Mouse (Mus musculus): ENCODE measurements around the gene Brd2. TPM values are rescaled to one million over a fixed set of nuclear protein-coding genes. Genes with fewer than 3 reads are reported as not detected.

Brd2 gene
- total RNA-seq, 2 experiments from 2014 or later: 178 to 192 TPM

Other genes with a start within 250 kb of the Brd2 start
- gene Gm7029, start 248.8 kb downstream of the Brd2 start, total RNA-seq (2021): not detected
- gene Kifc1, start 232.0 kb downstream of the Brd2 start, total RNA-seq (2021): 1 to 10 TPM; 3.0 to 3.4 TPM
- gene Platr17, start 217.5 kb downstream of the Brd2 start, total RNA-seq (2021): under 1 TPM in 1 of 2 experiments, not detected in 1; 0.57 TPM
- gene Daxx, start 213.2 kb downstream of the Brd2 start, total RNA-seq (2021): 10 to 100 TPM; 26.0 to 26.2 TPM
- gene Tapbp, start 206.7 kb downstream of the Brd2 start, total RNA-seq (2021): 10 to 100 TPM; 32.7 to 37.7 TPM
- 10 to 100 TPM; 28.1 to 32.1 TPM for gene Zbtb22, start 206.7 kb downstream of the Brd2 start, total RNA-seq (2021)
- gene Rgl2, start 193.1 kb downstream of the Brd2 start, total RNA-seq (2021): 10 to 100 TPM; 55.2 to 66.8 TPM
- gene Pfdn6, start 182.3 kb downstream of the Brd2 start, total RNA-seq (2021): 100 to 1,000 TPM in 1 of 2 experiments, 10 to 100 TPM in 1; 89.7 to 104 TPM
- 10 to 100 TPM; 11.2 to 12.0 TPM for gene Wdr46, start 182.0 kb downstream of the Brd2 start, total RNA-seq (2021)
- 1 to 10 TPM; 5.8 to 6.4 TPM for gene B3galt4, start 171.1 kb downstream of the Brd2 start, total RNA-seq (2021)
- 10 to 100 TPM; 78.4 to 81.9 TPM for gene Vps52, start 166.8 kb downstream of the Brd2 start, total RNA-seq (2021)
- gene Rps18, start 166.6 kb downstream of the Brd2 start, total RNA-seq (2021): 100 to 1,000 TPM; 296 to 299 TPM
- 10 to 100 TPM; 12.3 to 15.9 TPM for gene H2-K1, start 122.3 kb downstream of the Brd2 start, total RNA-seq (2021)
- 10 to 100 TPM; 28.4 to 32.2 TPM for gene Ring1, start 98.0 kb downstream of the Brd2 start, total RNA-seq (2021)
- 10 to 100 TPM; 33.3 to 35.1 TPM for gene H2-Ke6, start 94.6 kb downstream of the Brd2 start, total RNA-seq (2021)
- 10 to 100 TPM; 96.2 to 98.6 TPM for gene Slc39a7, start 91.0 kb downstream of the Brd2 start, total RNA-seq (2021)
- gene Rxrb, start 90.8 kb downstream of the Brd2 start, total RNA-seq (2021): 10 to 100 TPM; 79.5 to 83.1 TPM
- 10 to 100 TPM; 14.1 to 14.6 TPM for gene Col11a2, start 83.2 kb downstream of the Brd2 start, total RNA-seq (2021)
- under 1 TPM in 1 of 2 experiments, not detected in 1; 0.34 TPM for gene H2-Oa, start 30.3 kb downstream of the Brd2 start, total RNA-seq (2021)
- 10 to 100 TPM; 26.0 to 26.5 TPM for gene H2-DMa, start 3.1 kb downstream of the Brd2 start, total RNA-seq (2021)
- gene H2-DMb2, start 20.7 kb upstream of the Brd2 start, total RNA-seq (2021): under 1 TPM; 0.46 to 0.92 TPM
- gene H2-DMb1, start 30.4 kb upstream of the Brd2 start, total RNA-seq (2021): 1 to 10 TPM in 1 of 2 experiments, under 1 TPM in 1; 0.94 to 1.5 TPM
- gene Tap1, start 64.9 kb upstream of the Brd2 start, total RNA-seq (2021): 1 to 10 TPM; 1.5 to 1.8 TPM
- 1 to 10 TPM in 1 of 2 experiments, under 1 TPM in 1; 0.53 to 1.4 TPM for gene Psmb9, start 65.1 kb upstream of the Brd2 start, total RNA-seq (2021)
- gene Psmb8, start 75.1 kb upstream of the Brd2 start, total RNA-seq (2021): 1 to 10 TPM; 2.0 to 4.1 TPM
- 1 to 10 TPM; 5.2 to 5.4 TPM for gene Tap2, start 80.9 kb upstream of the Brd2 start, total RNA-seq (2021)
- gene H2-Ob, start 116.3 kb upstream of the Brd2 start, total RNA-seq (2021): under 1 TPM in 1 of 2 experiments, not detected in 1; 0.23 TPM
- gene H2-Ab1, start 135.1 kb upstream of the Brd2 start, total RNA-seq (2021): 1 to 10 TPM; 1.8 to 2.7 TPM
- 1 to 10 TPM; 1.9 to 2.1 TPM for gene H2-Aa, start 165.2 kb upstream of the Brd2 start, total RNA-seq (2021)
- 1 to 10 TPM; 2.9 to 3.4 TPM for gene H2-Eb1, start 183.2 kb upstream of the Brd2 start, total RNA-seq (2021)
- not detected for gene H2-Eb2, start 203.0 kb upstream of the Brd2 start, total RNA-seq (2021)
- under 1 TPM; 0.71 to 0.73 TPM for gene Btnl2, start 232.2 kb upstream of the Brd2 start, total RNA-seq (2021)